Mouse (Mus musculus): Measurements from ENCODE around the gene 1700067K01Rik. TPM values are rescaled to one million over a fixed set of nuclear protein-coding genes. Genes with fewer than 3 reads are reported as not detected.

The 1700067K01Rik gene
- polyA plus RNA-seq, 1 experiment from 2014 or later: 1.2 TPM

DNA sequence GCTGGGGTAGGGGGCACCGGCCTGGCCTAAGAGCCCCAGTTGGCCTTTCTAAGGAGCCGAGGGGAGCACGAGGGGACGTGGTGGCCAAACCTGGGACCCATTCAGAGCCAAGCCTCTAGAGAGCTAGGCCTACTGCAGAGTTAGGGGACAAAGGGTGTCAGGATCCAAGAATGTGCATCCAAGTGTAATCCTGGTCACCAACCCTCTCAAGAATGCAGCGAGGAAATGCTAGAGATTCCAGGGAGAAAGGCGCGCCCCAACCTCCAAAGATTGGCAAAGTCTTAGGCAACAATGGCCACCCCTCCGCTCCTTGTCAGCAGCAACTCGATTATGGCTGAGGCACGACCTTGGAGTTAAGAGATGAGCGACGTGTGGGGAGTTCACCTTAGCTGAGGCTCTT, 20.3 kb downstream of the 1700067K01Rik start:
- Histone ChIP-seq H3K27me3 (peaks cover 57% of the 10 kb centered on the region), H3K9ac (no peak overlapping the region), H3K4me2 (no peak overlapping the region)

DNA sequence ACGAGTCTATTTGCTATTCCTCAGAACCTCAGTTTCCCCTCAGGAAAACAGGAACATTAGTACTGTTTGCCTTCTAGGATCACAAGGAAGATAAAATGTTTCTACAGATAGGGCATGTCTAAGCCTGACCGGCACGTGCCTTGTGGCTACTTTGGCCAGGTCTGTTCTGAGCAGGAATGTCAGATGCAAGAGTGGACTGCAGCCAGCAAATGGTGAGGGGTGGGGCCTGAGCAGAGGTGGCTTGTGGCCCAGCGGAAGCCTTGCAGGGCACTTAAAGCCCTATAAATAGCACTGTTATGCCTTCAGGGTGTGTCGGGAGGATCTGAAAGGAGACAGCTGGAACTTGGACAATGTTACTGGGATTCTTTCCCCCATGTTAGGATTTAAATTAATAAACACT, 21.8 kb downstream of the 1700067K01Rik start:
- Histone ChIP-seq H3K36me3 (replicated peaks) (no peaks in the 10 kb centered on the region), H3K27me3 (peaks cover 72% of the 10 kb centered on the region), H3K9me3 (no peaks in the 10 kb centered on the region), H3K9ac (no peak overlapping the region), H3K4me2 (no peak overlapping the region), H3K27ac (no peak overlapping the region), H3K4me1 (peaks cover 20% of the 10 kb centered on the region; the same call in 1 of the 2 replicates), H3K4me3 (replicated peaks) (no peak overlapping the region)
- 66% methylated on average over 5 of the region's 5 CpGs for WGBS
- ATAC-seq (ENCODE audit: low FRiP score): no peak

More for the DNA sequence above, 20.3 kb downstream of the 1700067K01Rik start:
- WGBS: 44% methylated on average over 12 of the region's 12 CpGs
- Histone ChIP-seq H3K36me3 (replicated peaks) (no peaks in the 10 kb centered on the region), H3K27ac (no peak overlapping the region), H3K4me1 (peaks cover 20% of the 10 kb centered on the region; the same call in 1 of the 2 replicates), H3K9me3 (no peaks in the 10 kb centered on the region), H3K4me3 (replicated peaks) (no peak overlapping the region)
- no peak for ATAC-seq (ENCODE audit: low FRiP score)

DNA sequence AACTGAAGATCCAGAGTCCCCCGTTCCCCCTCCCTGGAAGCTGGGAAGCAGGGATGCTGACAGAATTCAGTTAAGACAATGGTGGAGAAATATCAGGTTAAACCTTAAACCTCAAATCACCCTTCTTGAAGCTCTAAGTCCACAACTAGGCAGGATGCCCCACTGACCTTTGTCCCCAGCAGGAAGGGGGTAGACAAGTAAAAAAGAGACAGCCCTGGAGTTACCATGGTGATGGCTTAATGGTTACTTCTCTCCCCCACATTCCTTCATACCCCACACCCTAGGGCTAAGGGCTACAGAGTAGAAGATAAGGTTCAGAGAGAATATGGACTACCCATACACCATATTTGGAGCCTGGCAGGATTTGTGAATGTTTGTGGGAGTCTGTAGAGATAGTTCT, 22.3 kb downstream of the 1700067K01Rik start:
- peaks cover 78% of the 10 kb centered on the region for H3K27me3 ChIP-seq
- H3K4me2 ChIP-seq: no peak overlapping the region
- 89% methylated on average over 1 of the region's 1 CpGs for WGBS
- peaks cover 20% of the 10 kb centered on the region; the same call in 1 of the 2 replicates for H3K4me1 ChIP-seq
- H3K4me3 ChIP-seq (replicated peaks): no peak overlapping the region
- no peaks in the 10 kb centered on the region for H3K36me3 ChIP-seq (replicated peaks)
- H3K9ac ChIP-seq: no peak overlapping the region
- ATAC-seq (ENCODE audit: low FRiP score): no peak
- H3K9me3 ChIP-seq: no peaks in the 10 kb centered on the region
- no peak overlapping the region for H3K27ac ChIP-seq

DNA sequence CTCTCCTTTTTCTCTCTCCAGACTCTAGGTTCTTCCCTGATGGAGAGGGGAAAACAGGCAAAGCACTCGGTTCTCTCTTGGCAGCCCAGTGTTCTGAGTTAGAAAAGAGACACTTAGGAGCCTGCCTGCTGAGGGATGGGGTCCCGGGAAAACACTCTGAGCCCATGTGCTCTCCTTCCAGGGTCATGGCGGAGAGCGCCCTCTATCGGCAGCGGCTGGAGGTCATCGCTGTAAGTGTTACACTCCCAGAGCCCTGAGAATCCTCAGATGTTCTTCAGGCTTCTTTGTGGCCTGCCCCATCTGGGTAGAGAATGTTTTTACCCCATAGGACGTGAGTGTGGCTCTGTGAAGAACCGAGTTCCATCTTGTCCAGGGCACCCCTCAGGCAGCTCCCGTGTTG, 22.9 kb downstream of the 1700067K01Rik start:
- no peak overlapping the region for H3K27ac ChIP-seq
- no peak for ATAC-seq (ENCODE audit: low FRiP score)
- H3K9ac ChIP-seq: no peak overlapping the region
- peaks cover 20% of the 10 kb centered on the region; the same call in 1 of the 2 replicates for H3K4me1 ChIP-seq
- peaks cover 83% of the 10 kb centered on the region for H3K27me3 ChIP-seq
- H3K4me3 ChIP-seq (replicated peaks): no peak overlapping the region
- H3K9me3 ChIP-seq: no peaks in the 10 kb centered on the region
- 13% methylated on average over 10 of the region's 10 CpGs for WGBS
- H3K4me2 ChIP-seq: no peak overlapping the region
- H3K36me3 ChIP-seq (replicated peaks): no peaks in the 10 kb centered on the region

DNA sequence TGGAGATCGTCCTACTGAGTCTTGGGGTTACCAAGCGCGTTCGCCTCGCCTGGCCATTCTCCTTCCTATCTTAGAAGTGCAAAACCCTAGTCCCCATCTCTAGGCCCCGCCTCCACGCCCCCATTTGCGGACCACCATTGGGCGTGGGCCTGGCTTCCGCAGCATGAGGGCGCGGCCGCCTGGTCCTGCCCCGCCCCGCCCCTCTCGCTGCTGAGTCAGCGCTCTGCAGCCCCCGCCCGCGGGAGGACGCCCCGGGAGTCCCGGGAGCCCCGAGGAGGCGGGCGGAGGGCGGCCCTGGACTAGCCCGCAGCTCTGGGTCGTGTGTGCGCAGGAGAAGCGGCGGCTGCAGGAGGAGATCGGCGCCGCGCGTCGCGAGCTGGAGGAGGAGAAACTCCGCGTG, 24.6 kb downstream of the 1700067K01Rik start:
- ATAC-seq (ENCODE audit: low FRiP score): peak; percentile 84
- H3K9ac ChIP-seq: peak overlapping the region; percentile 56
- no peaks in the 10 kb centered on the region for H3K36me3 ChIP-seq (replicated peaks)
- H3K4me1 ChIP-seq: peaks cover 20% of the 10 kb centered on the region; the same call in 1 of the 2 replicates
- H3K27me3 ChIP-seq: peaks cover 75% of the 10 kb centered on the region
- no peak overlapping the region for H3K27ac ChIP-seq
- peak overlapping the region; percentile 88 for H3K4me2 ChIP-seq
- peak overlapping the region; percentile 53 for H3K4me3 ChIP-seq (replicated peaks)
- no peaks in the 10 kb centered on the region for H3K9me3 ChIP-seq
- 1% methylated on average over 41 of the region's 41 CpGs for WGBS

DNA sequence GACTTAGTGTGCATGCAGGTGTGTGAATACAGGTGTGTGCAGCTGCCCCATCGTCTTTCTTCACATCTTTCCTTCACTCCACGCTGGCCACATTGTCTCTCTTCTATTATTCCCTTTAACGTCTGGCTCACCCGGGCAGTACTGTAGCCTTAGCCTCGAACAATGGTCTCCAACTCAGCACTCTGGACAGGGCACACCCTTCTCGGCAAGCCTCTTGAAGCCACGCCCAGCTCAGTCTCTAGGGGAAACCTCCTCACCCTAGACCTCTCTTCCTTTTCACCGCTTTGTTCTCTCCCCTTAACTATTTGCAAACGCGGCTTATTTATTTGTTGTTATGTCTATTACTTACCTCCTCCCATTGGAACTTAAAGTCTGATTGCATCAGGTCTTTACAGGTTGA, 26.1 kb downstream of the 1700067K01Rik start:
- no peaks in the 10 kb centered on the region for H3K9me3 ChIP-seq
- no peaks in the 10 kb centered on the region for H3K36me3 ChIP-seq (replicated peaks)
- WGBS: 8% methylated on average over 10 of the region's 10 CpGs

DNA sequence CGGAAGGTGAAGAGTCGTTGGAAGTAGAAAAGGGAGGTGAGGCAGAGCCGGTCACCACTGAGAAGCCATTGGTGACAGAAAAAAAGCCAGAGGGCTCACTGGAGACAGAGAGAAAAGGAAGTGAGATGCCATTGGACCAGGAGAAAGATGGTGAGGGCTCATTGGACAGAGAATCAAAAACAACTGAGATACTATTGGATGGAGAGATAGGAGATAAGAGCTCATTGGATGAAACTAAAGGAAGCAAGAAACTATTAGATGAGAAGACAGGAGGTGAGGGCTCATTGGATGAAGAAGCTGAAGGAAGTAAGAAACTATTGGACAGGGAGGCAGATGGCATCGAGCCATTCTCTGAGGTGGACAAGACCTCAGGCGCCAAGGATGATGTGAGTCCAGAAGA, 28.0 kb downstream of the 1700067K01Rik start:
- no peak overlapping the region for H3K9ac ChIP-seq
- WGBS: 85% methylated on average over 5 of the region's 5 CpGs
- no peak overlapping the region for H3K4me3 ChIP-seq (replicated peaks)
- no peaks in the 10 kb centered on the region for H3K9me3 ChIP-seq
- H3K27me3 ChIP-seq: peaks cover 52% of the 10 kb centered on the region
- H3K36me3 ChIP-seq (replicated peaks): no peaks in the 10 kb centered on the region
- no peak for ATAC-seq (ENCODE audit: low FRiP score)
- H3K4me2 ChIP-seq: no peak overlapping the region
- H3K27ac ChIP-seq: no peak overlapping the region
- H3K4me1 ChIP-seq: peaks cover 12% of the 10 kb centered on the region; the same call in 1 of the 2 replicates

More for the DNA sequence above, 26.1 kb downstream of the 1700067K01Rik start:
- H3K4me1 ChIP-seq: peaks cover 12% of the 10 kb centered on the region; the same call in 1 of the 2 replicates
- no peak overlapping the region for H3K27ac ChIP-seq
- peaks cover 59% of the 10 kb centered on the region for H3K27me3 ChIP-seq
- H3K4me3 ChIP-seq (replicated peaks): no peak overlapping the region
- ATAC-seq (ENCODE audit: low FRiP score): no peak
- H3K9ac ChIP-seq: no peak overlapping the region
- no peak overlapping the region for H3K4me2 ChIP-seq

DNA sequence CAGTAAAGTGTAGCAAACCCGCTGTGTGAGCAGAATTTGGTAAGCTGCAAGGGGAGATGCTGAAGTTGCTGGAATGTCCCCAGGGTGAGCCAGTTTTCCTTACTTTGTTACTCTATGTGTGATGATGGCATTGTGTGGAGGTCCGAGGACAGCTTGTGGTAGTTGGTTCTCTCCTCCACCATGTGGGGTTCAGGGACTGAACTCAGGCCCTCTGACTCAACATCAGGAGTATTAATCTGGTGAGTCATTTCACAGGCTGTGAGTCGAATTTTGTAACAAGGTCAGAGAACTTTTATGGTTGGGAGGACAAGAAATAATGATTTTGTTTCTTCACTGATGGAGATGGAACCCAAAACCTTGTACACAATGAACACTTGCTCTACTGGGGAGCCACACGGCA, 31.5 kb downstream of the 1700067K01Rik start:
- H3K27me3 ChIP-seq: peaks cover 40% of the 10 kb centered on the region
- WGBS: 83% methylated on average over 4 of the region's 4 CpGs
- ATAC-seq (ENCODE audit: low FRiP score): no peak
- H3K4me2 ChIP-seq: no peak overlapping the region
- no peaks in the 10 kb centered on the region for H3K9me3 ChIP-seq
- no peak overlapping the region for H3K9ac ChIP-seq
- H3K27ac ChIP-seq: no peak overlapping the region
- H3K4me3 ChIP-seq (replicated peaks): no peak overlapping the region
- no peaks in the 10 kb centered on the region for H3K4me1 ChIP-seq
- no peaks in the 10 kb centered on the region for H3K36me3 ChIP-seq (replicated peaks)

DNA sequence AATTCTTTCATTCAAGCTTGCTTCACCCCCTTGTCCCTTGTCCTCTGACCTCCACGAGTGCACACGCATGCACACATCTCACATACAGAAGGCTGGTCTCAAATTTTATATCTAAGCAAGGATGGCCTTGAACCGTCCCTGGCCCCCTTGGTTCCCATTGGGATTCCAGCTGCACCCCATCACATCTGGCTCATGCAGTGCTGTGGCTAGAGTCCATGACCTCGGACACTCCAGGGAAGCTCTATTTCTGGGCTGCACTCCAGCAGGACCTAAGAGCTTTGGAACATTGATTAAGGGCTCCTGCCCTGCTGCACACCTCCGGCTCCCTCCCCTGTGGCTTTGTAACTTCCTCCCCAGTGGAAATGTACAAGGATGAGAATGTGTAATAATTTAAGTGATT, 36.7 kb downstream of the 1700067K01Rik start:
- peaks cover 72% of the 10 kb centered on the region for H3K27me3 ChIP-seq

DNA sequence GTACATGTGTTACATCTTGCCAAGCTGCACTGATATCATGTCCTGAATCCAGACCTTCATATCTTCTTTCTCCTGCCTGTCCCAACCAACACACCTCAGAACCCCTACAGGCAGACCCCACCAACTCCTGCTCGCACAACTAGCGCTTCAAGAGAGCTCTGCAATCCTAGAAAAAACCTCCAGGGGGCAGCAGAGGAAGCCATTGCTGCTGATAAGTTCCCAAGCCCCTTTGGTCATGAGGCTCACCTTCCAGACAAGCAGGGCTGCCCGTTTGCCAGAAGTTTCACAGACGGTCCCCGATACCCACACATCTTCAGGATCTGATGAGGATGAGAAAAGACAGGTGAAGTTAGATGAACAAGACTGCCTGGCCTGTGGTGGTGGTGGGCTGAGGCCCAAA, 37.7 kb downstream of the 1700067K01Rik start:
- H3K27me3 ChIP-seq: peaks cover 79% of the 10 kb centered on the region
- no peak overlapping the region for H3K27ac ChIP-seq
- ATAC-seq (ENCODE audit: low FRiP score): no peak
- H3K36me3 ChIP-seq (replicated peaks): no peaks in the 10 kb centered on the region
- H3K9me3 ChIP-seq: no peaks in the 10 kb centered on the region
- WGBS: 9% methylated on average over 5 of the region's 5 CpGs
- no peak overlapping the region for H3K4me3 ChIP-seq (replicated peaks)
- no peak overlapping the region for H3K9ac ChIP-seq
- H3K4me1 ChIP-seq: peaks cover 15% of the 10 kb centered on the region
- H3K4me2 ChIP-seq: no peak overlapping the region

More for the DNA sequence above, 36.7 kb downstream of the 1700067K01Rik start:
- H3K4me2 ChIP-seq: no peak overlapping the region
- no peak overlapping the region for H3K27ac ChIP-seq
- 82% methylated on average over 5 of the region's 5 CpGs for WGBS
- H3K36me3 ChIP-seq (replicated peaks): no peaks in the 10 kb centered on the region
- no peak overlapping the region for H3K9ac ChIP-seq
- ATAC-seq (ENCODE audit: low FRiP score): no peak
- H3K9me3 ChIP-seq: no peaks in the 10 kb centered on the region
- H3K4me1 ChIP-seq: peaks cover 11% of the 10 kb centered on the region
- H3K4me3 ChIP-seq (replicated peaks): no peak overlapping the region

DNA sequence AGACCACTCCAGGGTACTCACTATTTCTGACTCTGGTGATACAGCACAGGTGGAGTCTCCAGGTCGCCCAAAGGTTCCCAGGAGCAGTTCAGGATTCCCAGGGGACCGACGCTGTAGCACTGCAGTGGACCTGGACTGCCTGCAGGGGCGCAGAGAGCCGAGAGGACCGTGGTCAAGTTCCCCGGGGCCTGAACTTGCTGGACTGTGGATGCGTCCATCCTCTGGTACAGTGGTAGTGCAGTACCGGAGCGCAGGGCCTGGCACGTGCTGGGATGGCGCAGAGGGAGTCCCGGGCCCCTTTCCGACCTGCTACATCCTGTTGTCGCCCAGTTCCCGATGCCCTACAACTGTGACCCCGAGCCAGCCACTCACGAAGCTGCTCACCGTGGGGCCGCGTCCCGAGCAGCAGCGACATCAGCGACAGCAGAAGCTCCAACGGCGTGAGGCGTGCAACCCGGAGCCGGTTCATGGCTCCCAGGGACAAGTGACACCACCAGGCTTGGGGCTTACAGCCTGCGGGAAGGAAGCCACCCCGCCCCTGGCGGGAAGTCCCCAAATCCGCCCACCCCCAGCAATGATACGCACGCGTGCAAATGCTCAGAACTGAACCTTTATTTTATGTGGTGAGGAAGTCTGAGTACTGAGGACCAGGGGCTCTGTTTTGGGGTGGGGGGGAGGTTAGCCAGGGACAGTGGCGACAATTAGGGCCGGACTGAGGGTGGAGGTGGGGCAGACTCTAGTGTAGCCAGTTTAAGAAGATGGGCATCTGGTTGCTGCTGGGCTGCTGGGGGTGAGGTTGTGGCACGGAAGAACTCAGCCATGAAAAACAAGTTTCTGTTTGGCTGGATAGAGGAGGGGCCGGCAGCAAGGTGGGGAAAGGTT, 41.0 kb downstream of the 1700067K01Rik start, which contains the start of gene Il27ra:
TSS of gene Il27ra (minus strand) at position 524 of the 882 bp plus-strand sequence.
- Histone ChIP-seq H3K4me3 (replicated peaks) (peak within 1 kb of the TSS; percentile 37), H3K9me3 (no peaks in the 10 kb centered on the region), H3K4me1 (peaks cover 23% of the 10 kb centered on the region), H3K27ac (no peak within 1 kb of the TSS), H3K36me3 (replicated peaks) (no peaks in the 10 kb centered on the region), H3K9ac (0 out of 2 replicates have a peak within 1 kb of the TSS, but pooled peaks have one; percentile 3), H3K4me2 (peak within 1 kb of the TSS; percentile 62), H3K27me3 (peaks cover 86% of the 10 kb centered on the region)
- peak; percentile 69 for ATAC-seq (ENCODE audit: low FRiP score)
- WGBS: 5% methylated on average over 40 of the region's 40 CpGs

DNA sequence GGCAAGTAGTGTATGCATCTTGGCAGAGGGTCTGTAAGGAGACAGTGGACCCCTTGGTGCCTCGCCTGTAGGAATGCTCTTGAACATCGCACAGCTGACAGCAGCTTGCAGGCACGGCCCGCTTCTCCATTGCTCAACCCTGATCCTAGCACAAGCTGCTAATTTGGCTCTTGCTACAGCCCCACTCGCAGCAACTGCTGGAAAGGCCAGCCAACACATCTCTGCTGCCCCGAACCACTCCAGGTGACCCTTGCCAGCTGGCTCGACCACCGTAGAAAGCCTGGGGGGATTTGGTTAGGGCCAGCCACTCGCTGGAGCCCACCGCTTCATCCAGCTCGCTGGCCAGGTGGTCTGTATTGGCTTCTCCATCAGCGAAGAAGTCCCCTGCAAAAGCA, 41.6 kb downstream of the 1700067K01Rik start:
- H3K4me2 ChIP-seq: peak overlapping the region; percentile 62; the same call in 1 of the 2 replicates

More for the DNA sequence above, 41.6 kb downstream of the 1700067K01Rik start:
- Histone ChIP-seq H3K27me3 (peaks cover 86% of the 10 kb centered on the region), H3K9me3 (no peaks in the 10 kb centered on the region), H3K27ac (no peak overlapping the region), H3K36me3 (replicated peaks) (no peaks in the 10 kb centered on the region), H3K9ac (no peak overlapping the region), H3K4me3 (replicated peaks) (peak overlapping the region; percentile 37; the same call in 1 of the 2 replicates), H3K4me1 (peaks cover 23% of the 10 kb centered on the region)
- no peak for ATAC-seq (ENCODE audit: low FRiP score)
- 45% methylated on average over 12 of the region's 12 CpGs for WGBS

Data from forebrain, embryonic 12.5 days (tissue).